Mouse (Mus musculus) hindbrain, embryonic 12.5 days (tissue): ENCODE results near the gene Tspan15. TPM values are rescaled to one million over a fixed set of nuclear protein-coding genes. Genes with fewer than 3 reads are reported as not detected.

Source experiments
- ATAC-seq: fragments of 200-750 bp; cut with Nextera tagmentation; 2 replicates; pipeline ENCODE4 v1.8.0; 2017; ENCODE audit warnings: moderate TSS enrichment; ENCODE audit not compliant: low FRiP score
- H3K27ac ChIP-seq: fragments of 300-500 bp; sonication (generic); 2 replicates; pipeline ENCODE4 v1.5.1; 2016; ENCODE audit warnings: mild to moderate bottlenecking
- H3K27me3 ChIP-seq: fragments of 300-500 bp; sonication (generic); 2 replicates; pipeline ENCODE4 v1.6.1; 2016; ENCODE audit warnings: mild to moderate bottlenecking
- H3K36me3 ChIP-seq: fragments of 300-500 bp; sonication (generic); 2 replicates; pipeline ENCODE4 v1.6.1; 2016; ENCODE audit warnings: mild to moderate bottlenecking
- H3K4me1 ChIP-seq: fragments of 300-500 bp; sonication (generic); 2 replicates; pipeline ENCODE4 v1.6.1; 2016
- H3K4me2 ChIP-seq: fragments of 300-500 bp; sonication (generic); replicated peaks from 2 replicates; pipeline ENCODE4 v1.6.1; 2016; ENCODE audit warnings: mild to moderate bottlenecking
- H3K4me3 ChIP-seq: fragments of 300-500 bp; sonication (generic); 2 replicates; pipeline ENCODE4 v1.5.1; 2016; ENCODE audit warnings: mild to moderate bottlenecking
- H3K9ac ChIP-seq: fragments of 300-500 bp; sonication (generic); 2 replicates; pipeline ENCODE4 v1.6.1; 2016; ENCODE audit warnings: mild to moderate bottlenecking, moderate library complexity
- H3K9me3 ChIP-seq: fragments of 300-500 bp; sonication (generic); replicated peaks from 2 replicates; pipeline ENCODE4 v1.6.1; 2016; ENCODE audit warnings: mild to moderate bottlenecking
- WGBS: fragments of 180-500 bp; shearing (Covaris S2); methylation state at CpG from one replicate; pipeline ENCODE4 v1.1.7; 2016; 5-methylcytosine and 5-hydroxymethylcytosine counted together
- microRNA-seq: library from miRNA; unstranded; fragments of <30 nt; microRNA quantifications from one replicate; pipeline ENCODE4, GENCODE M21; 2017
- polyA plus RNA-seq: library from polyadenylated mRNA; unstranded; fragments of >200 nt; fragmentation: Nextera tagmentation; extraction: Ambion mirVana; gene quantifications from 2 replicates; pipeline ENCODE4 v1.2.1, GENCODE M21; 2016

Tspan15 gene
- polyA plus RNA-seq, 1 experiment from 2014 or later = 16.0 TPM

GRCm38 (mm10) chr10:62138040-62138439, 93.0 kb downstream of the Tspan15 start:
- Histone ChIP-seq H3K4me1 (peaks cover 22% of the 10 kb centered on the region), H3K27ac (no peak overlapping the region), H3K4me3 (no peak overlapping the region), H3K36me3 (no peaks in the 10 kb centered on the region), H3K9ac (no peak overlapping the region), H3K27me3 (peaks cover 79% of the 10 kb centered on the region), H3K9me3 (no peaks in the 10 kb centered on the region), H3K4me2 (no peak overlapping the region)
- WGBS = 23% methylated on average over 3 of the region's 3 CpGs
- ATAC-seq = no peak

DNA sequence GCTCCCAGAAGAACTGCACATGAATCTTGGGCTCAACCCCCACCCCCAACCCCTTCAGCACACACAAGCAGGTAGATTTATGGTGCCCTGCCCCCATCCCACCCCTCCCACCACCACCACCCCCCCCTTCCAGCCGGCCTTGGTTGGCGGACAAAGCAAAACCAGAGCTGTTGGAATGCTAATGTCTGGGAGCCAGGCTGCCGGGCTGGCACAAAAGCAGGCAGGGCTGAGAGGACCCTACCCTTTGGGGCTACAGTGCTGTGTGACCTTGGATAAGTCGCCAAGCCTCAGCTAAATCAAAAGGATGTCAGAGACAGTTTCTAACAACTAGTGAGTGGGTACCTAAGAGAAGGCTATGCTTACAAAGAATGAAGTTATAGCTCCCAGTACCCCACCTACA, 93.9 kb downstream of the Tspan15 start:
- WGBS = 12% methylated on average over 4 of the region's 4 CpGs
- H3K27me3 ChIP-seq = peaks cover 88% of the 10 kb centered on the region
- H3K4me3 ChIP-seq = no peak overlapping the region
- no peaks in the 10 kb centered on the region for H3K9me3 ChIP-seq
- H3K4me1 ChIP-seq = peaks cover 26% of the 10 kb centered on the region
- no peak overlapping the region for H3K9ac ChIP-seq
- no peak for ATAC-seq
- no peaks in the 10 kb centered on the region for H3K36me3 ChIP-seq
- no peak overlapping the region for H3K27ac ChIP-seq
- no peak overlapping the region for H3K4me2 ChIP-seq

DNA sequence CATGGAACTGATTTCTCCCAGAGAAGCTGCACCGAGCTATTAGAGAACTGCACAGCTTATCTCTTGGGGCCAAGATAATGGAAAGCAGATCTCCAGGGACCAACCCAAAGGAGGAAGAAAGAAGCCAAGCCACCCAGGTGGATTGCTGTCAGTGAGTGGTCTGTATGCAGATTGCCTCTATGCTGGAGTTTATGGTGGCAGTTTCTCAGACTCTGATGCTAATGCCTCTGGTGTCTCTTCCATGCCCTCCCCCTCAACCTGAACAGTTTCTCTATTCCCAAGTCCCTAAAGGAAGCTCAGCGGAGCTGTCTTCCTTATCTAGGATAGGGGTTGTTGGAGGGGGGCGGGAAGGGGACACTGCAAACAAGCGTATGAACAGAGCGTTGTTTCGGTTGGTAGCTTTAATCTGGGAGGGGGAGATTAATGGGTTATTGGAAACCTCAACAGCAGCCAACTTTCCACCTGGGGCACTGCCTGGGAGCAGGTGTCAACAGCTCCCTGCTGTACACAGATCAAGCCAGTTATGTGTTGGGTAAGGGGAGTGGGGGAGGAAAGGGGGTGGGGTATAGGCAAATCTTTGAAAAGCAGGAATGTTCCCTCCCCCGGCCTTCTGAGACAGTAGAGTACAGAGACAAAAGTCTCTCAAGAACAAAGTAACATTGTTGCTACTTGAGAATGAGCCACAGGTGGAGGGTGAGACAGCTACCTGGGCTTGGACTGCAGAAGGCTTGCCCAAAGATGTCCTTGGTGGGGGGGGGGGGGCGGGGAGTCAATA, 95.2 kb downstream of the Tspan15 start:
- peaks cover 93% of the 10 kb centered on the region for H3K27me3 ChIP-seq
- no peak overlapping the region for H3K4me3 ChIP-seq
- H3K9ac ChIP-seq = no peak overlapping the region
- H3K36me3 ChIP-seq = no peaks in the 10 kb centered on the region
- H3K4me2 ChIP-seq = no peak overlapping the region
- no peak for ATAC-seq
- H3K4me1 ChIP-seq = peaks cover 26% of the 10 kb centered on the region
- H3K27ac ChIP-seq = no peak overlapping the region
- H3K9me3 ChIP-seq = no peaks in the 10 kb centered on the region
- WGBS = 8% methylated on average over 7 of the region's 8 CpGs

Small RNA genes within 50 kb of the gene (microRNA-seq; reads per million reads assigned to microRNA genes)
- gene Mir7662 = 1.4 reads per million

Other genes starting within 250 kb of the Tspan15 start
- 0.70 and 0.83 TPM in 2 replicates for gene Neurog3, start 98.2 kb downstream of the Tspan15 start, polyA plus RNA-seq
- gene Fam241b, start 87.3 kb downstream of the Tspan15 start, polyA plus RNA-seq = 47.5 and 50.0 TPM in 2 replicates
- gene Tacr2, start 21.2 kb upstream of the Tspan15 start, polyA plus RNA-seq = not detected in 2 replicates
- gene Hk1, start 148.7 kb upstream of the Tspan15 start, polyA plus RNA-seq = 56.6 and 60.7 TPM in 2 replicates
- 1.1 and 1.2 TPM in 2 replicates for gene Hkdc1, start 191.2 kb upstream of the Tspan15 start, polyA plus RNA-seq
- 0.90 and 0.98 TPM in 2 replicates for gene 4930507D05Rik, start 218.2 kb upstream of the Tspan15 start, polyA plus RNA-seq
- 24.3 and 25.7 TPM in 2 replicates for gene Supv3l1, start 218.5 kb upstream of the Tspan15 start, polyA plus RNA-seq